Mouse (Mus musculus) forebrain, embryonic 15.5 days (tissue): Measurements from ENCODE around the gene Ppp1r1b. TPM values are rescaled to one million over a fixed set of nuclear protein-coding genes. Genes with fewer than 3 reads are reported as not detected.

ENCODE experiments used
- ATAC-seq: fragments of 200-750 bp; cut with Nextera tagmentation; replicated peaks from 2 replicates; pipeline ENCODE4 v1.8.0; 2017; ENCODE audit warnings: mild to moderate bottlenecking, moderate TSS enrichment, moderate library complexity
- H3K27ac ChIP-seq: fragments of 300-500 bp; sonication (generic); replicated peaks from 2 replicates; pipeline ENCODE4 v1.5.1; 2015; ENCODE audit warnings: mild to moderate bottlenecking, inconsistent platforms
- H3K27me3 ChIP-seq: fragments of 300-500 bp; sonication (generic); 2 replicates; pipeline ENCODE4 v1.6.1; 2015; ENCODE audit warnings: inconsistent platforms
- H3K36me3 ChIP-seq: fragments of 300-500 bp; sonication (generic); 2 replicates; pipeline ENCODE4 v1.6.1; 2015; ENCODE audit warnings: mild to moderate bottlenecking, inconsistent platforms
- H3K4me1 ChIP-seq: fragments of 300-500 bp; sonication (generic); 2 replicates; pipeline ENCODE4 v1.6.1; 2015; ENCODE audit warnings: inconsistent platforms
- H3K4me2 ChIP-seq: fragments of 300-500 bp; sonication (generic); replicated peaks from 2 replicates; pipeline ENCODE4 v1.6.1; 2015; ENCODE audit warnings: mild to moderate bottlenecking, inconsistent platforms
- H3K4me3 ChIP-seq: fragments of 300-500 bp; sonication (generic); 2 replicates; pipeline ENCODE4 v1.5.1; 2015; ENCODE audit warnings: mild to moderate bottlenecking, inconsistent platforms
- H3K9ac ChIP-seq: fragments of 300-500 bp; sonication (generic); replicated peaks from 2 replicates; pipeline ENCODE4 v1.6.1; 2015; ENCODE audit warnings: mild to moderate bottlenecking, inconsistent platforms
- H3K9me3 ChIP-seq: fragments of 300-500 bp; sonication (generic); 2 replicates; pipeline ENCODE4 v1.6.1; 2016; ENCODE audit warnings: inconsistent platforms
- WGBS: fragments of 180-500 bp; shearing (Covaris S2); methylation state at CpG from one replicate; pipeline ENCODE4 v1.1.7; 2015; ENCODE audit warnings: mixed read lengths; 5-methylcytosine and 5-hydroxymethylcytosine counted together
- polyA plus RNA-seq: library from polyadenylated mRNA; unstranded; fragments of >200 nt; fragmentation: Nextera tagmentation; extraction: Ambion mirVana; gene quantifications from 2 replicates; pipeline ENCODE4 v1.2.1, GENCODE M21; 2015

The Ppp1r1b gene
- polyA plus RNA-seq, 1 experiment from 2014 or later, result 60.4 TPM

DNA sequence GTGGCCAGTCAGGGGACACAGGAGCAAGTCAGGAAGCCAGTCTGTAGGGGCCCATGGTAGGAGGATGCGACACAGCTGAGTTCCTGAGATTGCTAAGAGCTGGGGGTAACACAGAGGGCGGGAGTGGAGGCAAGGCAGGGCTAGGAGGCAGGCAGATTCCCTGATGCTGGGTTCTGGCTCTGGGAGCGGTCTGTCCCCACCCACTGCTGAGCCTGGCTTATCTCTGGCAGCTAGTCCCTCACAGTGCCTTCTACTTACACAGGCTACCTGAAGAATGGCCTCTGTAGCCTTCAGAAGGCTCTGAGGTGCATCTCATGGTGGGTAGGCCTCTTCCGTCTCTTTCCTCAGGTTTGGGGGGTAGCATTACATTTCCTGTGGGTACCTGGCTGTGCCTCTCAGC is 44.4 kb downstream of the Ppp1r1b start:
- Histone ChIP-seq H3K4me2 (no peak overlapping the region), H3K27ac (no peak overlapping the region), H3K4me3 (no peak overlapping the region), H3K9ac (no peak overlapping the region), H3K27me3 (peaks cover 6% of the 10 kb centered on the region), H3K4me1 (peaks cover 16% of the 10 kb centered on the region), H3K36me3 (no peaks in the 10 kb centered on the region), H3K9me3 (no peaks in the 10 kb centered on the region)
- ATAC-seq, result no peak
- 48% methylated on average over 4 of the region's 4 CpGs for WGBS

DNA sequence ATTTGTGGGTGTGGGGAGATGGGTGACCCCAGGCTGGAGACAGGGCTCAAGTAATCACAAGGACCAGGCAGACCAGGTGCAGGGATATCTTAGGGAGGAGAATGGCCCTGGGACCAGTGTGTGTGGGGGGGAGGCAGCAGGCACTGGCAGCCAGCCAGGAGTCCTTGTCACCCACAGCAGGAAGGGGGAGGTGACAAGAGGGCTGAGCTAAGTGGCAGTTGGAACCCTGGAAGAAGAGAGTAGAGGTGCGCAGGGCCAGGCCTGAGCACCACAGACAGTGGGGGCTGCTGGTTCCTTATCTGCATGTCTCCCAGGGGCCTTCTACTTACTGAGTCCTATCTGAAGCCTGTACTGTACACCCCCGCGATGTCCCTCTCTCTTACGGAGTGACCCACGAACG is 45.1 kb downstream of the Ppp1r1b start:
- no peak overlapping the region for H3K4me3 ChIP-seq
- no peak for ATAC-seq
- 74% methylated on average over 6 of the region's 6 CpGs for WGBS
- no peaks in the 10 kb centered on the region for H3K9me3 ChIP-seq
- no peaks in the 10 kb centered on the region for H3K36me3 ChIP-seq
- H3K4me2 ChIP-seq, result no peak overlapping the region
- H3K27ac ChIP-seq, result no peak overlapping the region
- no peaks in the 10 kb centered on the region for H3K27me3 ChIP-seq
- H3K9ac ChIP-seq, result no peak overlapping the region; the same call in 1 of the 2 replicates
- peaks cover 16% of the 10 kb centered on the region for H3K4me1 ChIP-seq

DNA sequence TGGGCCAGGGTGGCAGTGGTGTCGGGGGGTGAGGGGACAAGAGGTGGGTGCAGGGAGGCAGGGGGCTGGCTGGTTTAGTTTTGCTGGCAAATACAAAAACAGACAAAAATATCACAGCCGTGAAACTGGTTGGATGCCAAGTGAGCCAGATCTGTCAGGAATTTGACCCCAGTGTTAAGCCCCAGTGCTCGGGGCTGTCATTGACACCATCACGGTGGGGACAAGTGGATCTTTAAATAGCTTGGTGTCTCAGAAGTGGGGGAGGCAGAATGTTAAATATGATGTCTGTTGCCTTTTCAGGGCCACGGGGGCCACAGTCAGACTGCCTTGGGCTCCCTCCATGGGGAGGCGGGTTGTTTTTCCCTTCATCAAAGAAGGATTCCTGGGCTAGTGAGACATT is 46.1 kb downstream of the Ppp1r1b start:
- Histone ChIP-seq H3K4me2 (no peak overlapping the region), H3K9me3 (no peaks in the 10 kb centered on the region), H3K9ac (no peak overlapping the region), H3K27ac (no peak overlapping the region), H3K4me1 (peaks cover 14% of the 10 kb centered on the region), H3K36me3 (no peaks in the 10 kb centered on the region), H3K4me3 (no peak overlapping the region), H3K27me3 (no peaks in the 10 kb centered on the region)
- no peak for ATAC-seq
- 51% methylated on average over 6 of the region's 6 CpGs for WGBS

- Histone ChIP-seq H3K9ac (no peak overlapping the region), H3K9me3 (no peaks in the 10 kb centered on the region), H3K27me3 (no peaks in the 10 kb centered on the region), H3K4me1 (peaks cover 20% of the 10 kb centered on the region), H3K4me3 (no peak overlapping the region), H3K27ac (no peak overlapping the region), H3K36me3 (no peaks in the 10 kb centered on the region), H3K4me2 (no peak overlapping the region)
- WGBS, result 41% methylated on average over 4 of the region's 4 CpGs
- ATAC-seq, result no peak
These were observed 46.8 kb downstream of the Ppp1r1b start for GRCm38 (mm10) chr11:98395041-98395440.

- ATAC-seq, result no peak
- no peak overlapping the region for H3K27ac ChIP-seq
- H3K4me3 ChIP-seq, result no peak overlapping the region
- peaks cover 25% of the 10 kb centered on the region for H3K4me1 ChIP-seq
- no peak overlapping the region for H3K9ac ChIP-seq
- no peaks in the 10 kb centered on the region for H3K36me3 ChIP-seq
- H3K4me2 ChIP-seq, result no peak overlapping the region
- H3K27me3 ChIP-seq, result no peaks in the 10 kb centered on the region; the same call in 1 of the 2 replicates
- H3K9me3 ChIP-seq, result no peaks in the 10 kb centered on the region
- WGBS, result 94% methylated on average over 7 of the region's 7 CpGs
These were observed 49.7 kb downstream of the Ppp1r1b start for GRCm38 (mm10) chr11:98397946-98398345.

- under 1% methylated on average over 40 of the region's 40 CpGs for WGBS
These were observed 52.0 kb downstream of the Ppp1r1b start, which contains the start of gene Pgap3 for GRCm38 (mm10) chr11:98400161-98400726. Gene Pgap3, minus strand, starts transcription at chr11:98400490.

DNA sequence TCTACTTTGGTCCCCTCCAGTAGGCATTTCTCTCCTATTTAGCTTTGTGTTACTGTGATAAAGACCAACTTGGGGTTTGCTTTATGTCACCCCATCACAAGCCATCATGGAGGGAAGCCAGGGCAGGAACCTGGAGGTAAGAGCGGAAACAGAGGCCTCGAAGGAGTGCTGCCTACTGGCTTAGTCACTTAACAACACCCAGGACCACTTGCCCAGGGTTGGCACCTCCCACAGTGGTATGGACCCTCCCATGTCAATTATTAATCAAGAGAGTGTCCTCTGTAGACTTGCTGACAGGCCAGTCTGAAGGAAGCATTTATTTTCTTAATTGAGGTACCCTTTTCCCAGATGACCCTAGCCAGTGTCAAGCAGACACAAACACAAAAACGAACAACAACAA is 52.6 kb downstream of the Ppp1r1b start:
- H3K9ac ChIP-seq, result peak overlapping the region; percentile 72
- H3K27me3 ChIP-seq, result peaks cover 4% of the 10 kb centered on the region; the same call in 1 of the 2 replicates
- H3K27ac ChIP-seq, result peak overlapping the region; percentile 95
- H3K4me3 ChIP-seq, result peak overlapping the region; percentile 72
- peaks cover 12% of the 10 kb centered on the region for H3K4me1 ChIP-seq
- no peaks in the 10 kb centered on the region for H3K36me3 ChIP-seq
- peak overlapping the region; percentile 72 for H3K4me2 ChIP-seq
- WGBS, result 64% methylated on average over 3 of the region's 3 CpGs
- H3K9me3 ChIP-seq, result no peaks in the 10 kb centered on the region
- ATAC-seq, result peak; percentile 6; the same call in 1 of the 2 replicates

More at GRCm38 (mm10) chr11:98400161-98400726, 52.0 kb downstream of the Ppp1r1b start, which contains the start of gene Pgap3:
- Histone ChIP-seq H3K4me2 (peak within 1 kb of the TSS; percentile 72), H3K27me3 (peaks cover 4% of the 10 kb centered on the region; the same call in 1 of the 2 replicates), H3K9ac (peak within 1 kb of the TSS; percentile 72), H3K4me3 (peak within 1 kb of the TSS; percentile 72), H3K27ac (peak within 1 kb of the TSS; percentile 95), H3K9me3 (no peaks in the 10 kb centered on the region), H3K36me3 (no peaks in the 10 kb centered on the region), H3K4me1 (peaks cover 12% of the 10 kb centered on the region)
- peak; percentile 93 for ATAC-seq

DNA sequence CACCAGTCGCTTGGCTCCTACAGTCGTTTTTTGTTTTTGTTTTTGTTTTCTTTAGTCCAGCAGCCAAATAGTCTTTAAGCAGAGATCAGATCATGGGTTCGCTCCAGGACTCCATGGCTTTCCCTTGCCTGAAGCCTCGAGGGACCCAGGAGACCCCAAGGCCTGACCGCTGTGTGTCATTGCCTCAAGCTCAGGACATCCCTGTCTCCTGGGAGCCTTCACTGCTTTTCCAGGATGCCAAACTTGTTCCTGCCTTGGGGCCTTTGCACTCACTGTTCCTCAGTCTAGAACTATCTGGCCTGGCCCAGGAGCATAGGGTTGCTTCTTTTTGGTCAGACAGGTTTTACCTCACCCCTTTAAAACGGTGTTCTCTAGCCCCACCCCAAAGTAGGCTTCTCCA is 58.4 kb downstream of the Ppp1r1b start:
- Histone ChIP-seq H3K9ac (no peak overlapping the region), H3K27me3 (peaks cover 14% of the 10 kb centered on the region; the same call in 1 of the 2 replicates), H3K9me3 (no peaks in the 10 kb centered on the region), H3K36me3 (no peaks in the 10 kb centered on the region), H3K4me3 (no peak overlapping the region), H3K4me1 (peaks cover 10% of the 10 kb centered on the region; the same call in 1 of the 2 replicates), H3K27ac (no peak overlapping the region), H3K4me2 (no peak overlapping the region)
- 77% methylated on average over 6 of the region's 6 CpGs for WGBS
- ATAC-seq, result no peak

Other genes starting within 250 kb of the Ppp1r1b start
- gene Fbxl20, start 198.0 kb upstream of the Ppp1r1b start, polyA plus RNA-seq, result 38.4 and 42.0 TPM in 2 replicates
- gene Med1, start 155.1 kb upstream of the Ppp1r1b start, polyA plus RNA-seq, result 70.0 and 75.0 TPM in 2 replicates
- 13.6 and 15.8 TPM in 2 replicates for gene Cdk12, start 145.3 kb upstream of the Ppp1r1b start, polyA plus RNA-seq
- 142 and 148 TPM in 2 replicates for gene Neurod2, start 18.8 kb upstream of the Ppp1r1b start, polyA plus RNA-seq
- 53.2 and 56.5 TPM in 2 replicates for gene Stard3, start 10.0 kb downstream of the Ppp1r1b start, polyA plus RNA-seq
- gene Tcap, start 35.4 kb downstream of the Ppp1r1b start, polyA plus RNA-seq, result 0.18 and 0.20 TPM in 2 replicates
- 0.42 and 0.70 TPM in 2 replicates for gene Pnmt, start 38.0 kb downstream of the Ppp1r1b start, polyA plus RNA-seq
- 6.5 and 7.7 TPM in 2 replicates for gene Pgap3, start 52.1 kb downstream of the Ppp1r1b start, polyA plus RNA-seq
- gene Erbb2, start 64.1 kb downstream of the Ppp1r1b start, polyA plus RNA-seq, result 6.1 and 6.2 TPM in 2 replicates
- gene Mien1, start 90.6 kb downstream of the Ppp1r1b start, polyA plus RNA-seq, result 259 and 263 TPM in 2 replicates
- gene Grb7, start 98.0 kb downstream of the Ppp1r1b start, polyA plus RNA-seq, result 0.42 and 0.61 TPM in 2 replicates
- gene Ikzf3, start 197.6 kb downstream of the Ppp1r1b start, polyA plus RNA-seq, result 0.10 TPM in 1 of 2 replicates, not detected in the other
- 0.10 TPM in 1 of 2 replicates, not detected in the other for gene Zpbp2, start 202.7 kb downstream of the Ppp1r1b start, polyA plus RNA-seq
- gene Ormdl3, start 239.0 kb downstream of the Ppp1r1b start, polyA plus RNA-seq, result 106 and 115 TPM in 2 replicates
- not detected in 2 replicates for gene Lrrc3c, start 249.9 kb downstream of the Ppp1r1b start, polyA plus RNA-seq